12 mouse cellular contexts compared by ENCODE assay signal in the genomic region with DNA sequence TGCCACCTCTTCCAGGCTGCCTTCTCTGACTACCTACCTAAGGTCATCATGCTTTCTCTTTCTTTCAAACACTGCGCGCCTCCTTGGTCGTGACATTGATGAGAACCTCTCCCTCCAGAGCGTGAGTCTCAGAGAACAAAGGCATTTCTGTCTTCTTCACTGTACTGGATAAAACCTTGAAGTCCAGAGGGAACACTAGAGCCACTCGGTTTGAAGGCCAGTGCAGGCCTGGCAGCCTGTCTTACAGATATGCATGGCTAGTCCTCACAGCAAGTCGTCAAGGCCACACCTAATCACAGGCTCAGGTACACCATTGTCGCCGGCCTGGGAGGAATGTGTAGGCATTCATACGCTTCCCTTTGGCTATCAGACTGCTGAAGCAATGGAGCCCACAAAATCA. TPM values are rescaled to one million over a fixed set of nuclear protein-coding genes. Genes with fewer than 3 reads are reported as not detected.
"Had no signal": no experiment of that assay in that cellular context is flagged by ENCODE, and none has a peak within 500 bp of the region (broad histone marks: within the 10 kb centered on the region; RNA-seq: fewer than 3 reads in every experiment).

No protein-coding gene starts in this region.

- DNase-seq: liver, postnatal 0 days; lung, adult 2 months; lung, postnatal 14 days; lung, postnatal 36 days; right cerebral cortex, postnatal 14 days; thymus, adult 18-20 months; thymus, postnatal 14 days; thymus, postnatal 36 days had no signal

RNA-seq across cellular contexts. Expression of a gene that starts 40.6 kb away (rescaled TPM):
- total RNA-seq: megakaryocyte progenitor cell, adult 5-6 weeks; midbrain, postnatal 0 days; monocyte, adult 5-6 weeks; neutrophil, adult 5-6 weeks had no signal

RNA-seq across cellular contexts. Expression of a gene that starts 47.1 kb away (rescaled TPM):
- total RNA-seq: megakaryocyte progenitor cell, adult 5-6 weeks; monocyte, adult 5-6 weeks; neutrophil, adult 5-6 weeks had no signal

RNA-seq across cellular contexts. Expression of a gene that starts 57.6 kb away (rescaled TPM):
- total RNA-seq: megakaryocyte progenitor cell, adult 5-6 weeks; midbrain, postnatal 0 days; monocyte, adult 5-6 weeks; neutrophil, adult 5-6 weeks had no signal

RNA-seq across cellular contexts. Expression of a gene that starts 58.7 kb away (rescaled TPM):
- total RNA-seq: megakaryocyte progenitor cell, adult 5-6 weeks; monocyte, adult 5-6 weeks; neutrophil, adult 5-6 weeks had no signal
